Mouse (Mus musculus): ENCODE results near the gene Plpp2.

- no peak for TF ChIP-seq CTCF (IDR thresholded peaks at IDR 0.05; ENCODE audit: insufficient read depth, low read depth, low read length)
- TF ChIP-seq POLR2A (IDR thresholded peaks at IDR 0.05; ENCODE audit: insufficient read depth, low read depth, low read length) = no peak
These were observed 36.3 kb upstream of the Plpp2 start for GRCm38 (mm10) chr10:79569921-79570320.
